Mouse (Mus musculus) embryo, embryonic 11 days (tissue): Measurements from ENCODE around the gene Tmem100.

Source experiments
- DNase-seq: peaks from one replicate; pipeline ENCODE4 v3.0.0-alpha.2; 2015

The Tmem100 gene

DNA sequence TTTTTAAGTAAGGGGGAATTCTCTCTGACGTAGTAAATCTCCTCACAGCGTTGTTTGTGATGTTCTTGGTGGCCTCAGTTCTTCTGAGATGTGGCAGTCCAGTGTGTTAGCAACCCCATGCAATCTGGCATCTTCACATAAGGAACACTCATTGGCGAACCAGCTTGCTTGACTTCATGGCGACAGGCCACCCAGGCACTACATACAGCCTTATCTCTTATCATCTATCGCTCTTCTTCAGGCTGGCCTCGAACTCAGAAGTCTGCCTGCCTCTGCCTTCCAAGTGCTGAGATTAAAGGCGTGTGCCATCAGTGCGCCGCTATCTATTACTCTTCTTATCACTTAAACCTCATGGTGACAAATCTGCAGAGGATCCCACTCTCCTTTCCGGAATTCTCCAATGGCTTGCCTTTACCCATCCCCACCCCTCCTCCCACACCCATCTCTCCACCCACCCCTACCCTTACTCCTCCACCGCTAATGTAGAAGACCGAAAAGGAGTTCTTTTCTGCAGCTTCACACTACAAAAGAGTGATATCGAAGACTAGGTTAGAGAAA, at the start of gene Tmem100:
Gene Tmem100 (plus strand): TSS at position 508 of the 558 bp plus-strand sequence.
- DNase-seq = no peak

- no peak for DNase-seq
Measured at GRCm38 (mm10) chr11:89982918-89983317, 47.2 kb upstream of the Tmem100 start.

GRCm38 (mm10) chr11:89984436-89984835, 45.7 kb upstream of the Tmem100 start:
- DNase-seq = no peak

DNA sequence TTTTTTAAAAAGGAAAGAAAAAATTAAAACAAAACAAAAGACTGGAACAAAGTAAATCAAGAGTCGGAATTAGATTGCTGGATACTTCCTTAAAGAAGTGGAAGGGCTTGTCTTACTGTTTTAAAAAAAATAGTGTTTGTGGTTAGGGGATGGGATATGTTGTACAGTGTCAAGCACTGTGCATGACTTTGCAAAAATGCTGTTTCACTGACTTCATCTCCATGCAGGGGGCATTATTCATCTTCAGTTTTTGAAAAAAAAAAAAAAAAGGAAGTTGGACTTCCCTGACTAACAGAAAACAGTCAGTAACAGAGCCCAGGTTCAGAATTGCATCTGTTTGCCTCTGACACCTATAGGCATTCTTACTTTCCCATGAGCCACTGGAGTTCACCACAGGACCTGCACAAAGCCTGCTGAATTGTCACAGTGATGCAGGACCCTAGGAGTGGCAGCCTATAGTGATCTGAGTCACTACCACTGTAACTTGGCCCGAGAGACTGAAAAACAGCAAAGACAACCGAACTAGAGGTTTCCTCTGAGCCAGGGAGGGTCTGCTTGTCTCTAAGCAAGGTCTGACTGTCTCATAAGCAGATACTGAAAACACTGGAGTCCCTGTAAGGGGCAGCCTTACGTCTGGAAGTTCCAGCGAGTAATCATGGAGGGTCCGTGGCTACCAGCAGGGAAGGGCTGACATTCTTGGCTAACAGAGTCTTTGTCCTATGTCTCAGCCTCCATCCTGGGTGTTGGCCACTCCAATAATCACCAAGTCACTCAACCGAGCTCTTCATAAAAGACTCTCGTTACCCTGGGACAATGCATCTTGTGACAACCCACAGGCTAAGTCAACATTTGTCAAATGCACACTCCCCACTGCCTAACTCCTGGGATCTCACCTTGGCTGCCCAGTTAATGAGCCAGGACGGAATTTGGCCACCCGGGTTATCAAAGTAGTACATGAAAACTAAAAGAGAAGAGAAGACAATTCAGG, 44.7 kb upstream of the Tmem100 start:
- DNase-seq = no peak

GRCm38 (mm10) chr11:89986516-89986915, 43.6 kb upstream of the Tmem100 start:
- no peak for DNase-seq

DNA sequence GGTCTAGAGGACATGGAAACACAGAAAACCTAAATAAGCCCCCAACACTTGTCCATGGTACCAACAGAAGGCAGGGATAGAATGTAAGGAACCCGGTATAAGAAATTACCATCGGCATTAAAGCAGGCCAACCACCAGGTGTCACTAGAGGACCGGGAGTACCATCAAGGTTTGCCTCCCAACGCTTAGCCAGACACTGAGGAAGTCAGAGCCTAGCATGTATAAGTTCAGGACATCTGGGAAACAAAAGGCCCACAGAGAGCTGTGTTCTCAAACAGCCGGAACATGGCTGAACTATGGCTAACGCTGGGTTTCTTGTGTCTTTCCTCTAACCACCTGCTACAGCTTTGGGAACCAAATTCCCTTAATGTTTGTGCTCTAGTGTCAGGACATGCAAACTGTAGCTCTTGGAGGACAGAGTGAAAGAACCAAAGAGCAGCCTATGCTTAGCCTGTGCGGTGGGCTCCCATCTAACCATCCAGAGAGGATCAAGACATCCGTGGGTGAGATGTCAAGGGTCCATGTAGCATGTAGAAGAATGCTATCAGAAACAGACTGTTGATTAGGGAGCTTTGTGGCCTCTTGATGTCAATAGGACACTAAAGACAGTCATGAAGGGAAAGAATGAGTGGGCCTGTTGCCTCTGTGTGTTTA, 41.1 kb upstream of the Tmem100 start:
- DNase-seq = peak; percentile 88

DNA sequence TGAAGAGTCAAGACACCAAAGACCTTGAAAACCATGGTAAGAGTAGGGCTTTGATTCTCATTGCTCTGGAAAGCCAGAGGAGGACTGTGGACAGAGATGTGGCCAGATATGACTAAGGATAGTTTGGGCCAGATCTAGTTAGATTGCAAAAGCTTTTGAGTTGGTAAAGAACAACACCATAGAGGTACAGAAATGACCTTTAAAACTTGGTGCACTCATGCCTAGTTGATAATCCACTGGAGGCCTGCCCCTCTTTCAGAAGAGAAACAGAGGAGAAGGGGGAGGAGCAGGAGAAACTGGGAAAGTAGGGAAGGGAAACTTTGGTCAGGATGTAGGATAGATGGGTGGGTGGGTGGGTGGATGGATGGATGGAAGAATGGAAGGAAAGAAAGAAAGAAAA, 38.5 kb upstream of the Tmem100 start:
- DNase-seq = no peak

DNA sequence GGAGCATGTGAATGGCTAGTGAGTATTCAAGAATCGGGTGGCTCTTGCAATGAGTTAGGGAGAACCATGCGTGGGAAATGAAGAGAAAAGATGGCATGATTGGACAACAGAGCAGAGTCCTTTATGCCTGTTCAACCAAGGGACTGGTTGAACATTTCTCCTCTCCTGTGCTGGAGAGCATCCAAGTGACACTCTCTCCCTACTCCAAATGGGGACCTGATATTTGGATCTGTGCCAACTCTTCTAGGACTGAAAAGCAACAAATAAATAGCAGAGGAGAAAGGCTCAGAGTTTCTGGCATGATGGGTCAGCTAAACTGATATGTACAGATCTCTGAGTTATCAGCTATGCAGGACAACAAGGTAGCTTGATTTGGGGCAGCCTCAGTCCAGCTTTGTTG, 35.4 kb upstream of the Tmem100 start:
- no peak for DNase-seq

DNA sequence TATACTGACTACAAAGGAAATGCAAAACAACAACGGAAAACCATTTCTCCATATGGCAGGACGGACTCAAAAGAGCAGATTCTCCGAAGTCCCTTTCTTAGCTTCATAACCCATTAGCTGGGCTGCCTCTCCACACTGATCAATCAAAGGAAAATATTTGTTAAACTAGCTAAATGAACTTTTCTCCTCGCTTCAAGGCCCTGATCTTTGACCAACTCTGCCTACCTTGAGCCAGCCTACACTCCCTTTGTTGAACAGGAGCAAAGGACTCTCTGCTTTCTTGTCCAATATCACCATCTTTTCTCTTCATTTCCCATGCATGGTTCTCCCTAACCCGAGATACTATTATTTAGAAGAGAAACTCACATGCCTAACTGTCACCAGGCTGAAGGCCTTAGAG, 34.6 kb upstream of the Tmem100 start:
- DNase-seq = no peak

GRCm38 (mm10) chr11:89996406-89996805, 33.7 kb upstream of the Tmem100 start:
- DNase-seq = no peak

DNA sequence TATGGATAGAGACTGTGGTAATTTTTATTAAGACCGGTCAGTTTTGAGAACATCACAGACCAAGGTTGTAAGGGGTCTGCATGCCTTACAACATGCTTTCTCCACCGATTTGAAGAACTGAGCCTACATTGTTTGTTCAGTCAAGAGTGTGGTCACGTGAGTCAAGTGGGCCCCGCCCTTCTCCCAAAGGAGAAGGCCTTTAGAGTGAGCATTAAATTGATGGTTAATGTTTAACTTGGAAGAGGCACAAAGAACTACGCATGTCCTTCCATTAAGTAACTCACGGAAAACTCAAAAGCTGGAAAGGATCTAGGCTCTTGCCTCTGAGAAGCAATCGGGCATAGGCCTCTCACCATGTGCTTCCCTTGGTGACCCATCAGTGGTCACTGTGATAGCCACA, 33.3 kb upstream of the Tmem100 start:
- DNase-seq = no peak

GRCm38 (mm10) chr11:89998996-89999770, 31.0 kb upstream of the Tmem100 start:
- no peak for DNase-seq

- no peak for DNase-seq
Measured at GRCm38 (mm10) chr11:90000666-90001065, 29.5 kb upstream of the Tmem100 start.

DNA sequence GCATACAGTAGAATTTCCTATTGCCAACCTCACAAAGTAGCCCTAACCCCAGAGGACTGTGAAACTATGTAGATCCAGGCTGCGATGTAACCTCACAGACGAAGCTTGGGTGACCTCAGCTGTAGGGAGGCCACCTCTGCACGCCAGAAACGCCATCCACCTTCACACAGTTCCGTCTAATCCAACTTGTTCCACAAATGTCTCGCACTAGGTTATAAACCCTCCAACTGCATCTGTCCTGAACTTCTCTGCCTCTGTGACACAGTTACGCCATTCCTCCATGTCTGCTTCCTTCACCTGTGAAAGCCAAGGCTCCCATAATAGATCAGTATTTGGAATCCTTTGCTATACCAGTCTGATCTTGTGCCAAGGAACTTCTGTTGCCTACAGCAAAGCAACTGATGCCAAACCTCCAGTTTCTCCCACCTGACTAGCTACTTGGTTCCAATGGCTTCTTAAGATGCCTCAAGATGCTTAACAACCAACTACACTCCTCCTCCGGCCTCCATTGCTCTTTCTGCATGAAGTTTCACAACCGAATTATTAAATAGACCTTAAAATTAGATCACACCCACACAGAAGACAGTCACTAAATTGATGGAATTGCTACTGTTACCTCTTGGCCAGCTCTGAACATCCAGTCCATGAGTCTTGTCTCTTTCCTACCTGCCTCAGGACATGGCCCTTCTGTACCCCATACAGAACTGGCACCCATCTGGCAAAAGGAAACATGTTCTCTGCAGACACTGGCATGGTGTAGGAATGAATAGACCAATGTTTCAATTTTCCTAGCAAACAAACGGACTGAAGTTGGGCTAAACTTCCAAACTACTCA, 28.5 kb upstream of the Tmem100 start:
- DNase-seq = no peak

DNA sequence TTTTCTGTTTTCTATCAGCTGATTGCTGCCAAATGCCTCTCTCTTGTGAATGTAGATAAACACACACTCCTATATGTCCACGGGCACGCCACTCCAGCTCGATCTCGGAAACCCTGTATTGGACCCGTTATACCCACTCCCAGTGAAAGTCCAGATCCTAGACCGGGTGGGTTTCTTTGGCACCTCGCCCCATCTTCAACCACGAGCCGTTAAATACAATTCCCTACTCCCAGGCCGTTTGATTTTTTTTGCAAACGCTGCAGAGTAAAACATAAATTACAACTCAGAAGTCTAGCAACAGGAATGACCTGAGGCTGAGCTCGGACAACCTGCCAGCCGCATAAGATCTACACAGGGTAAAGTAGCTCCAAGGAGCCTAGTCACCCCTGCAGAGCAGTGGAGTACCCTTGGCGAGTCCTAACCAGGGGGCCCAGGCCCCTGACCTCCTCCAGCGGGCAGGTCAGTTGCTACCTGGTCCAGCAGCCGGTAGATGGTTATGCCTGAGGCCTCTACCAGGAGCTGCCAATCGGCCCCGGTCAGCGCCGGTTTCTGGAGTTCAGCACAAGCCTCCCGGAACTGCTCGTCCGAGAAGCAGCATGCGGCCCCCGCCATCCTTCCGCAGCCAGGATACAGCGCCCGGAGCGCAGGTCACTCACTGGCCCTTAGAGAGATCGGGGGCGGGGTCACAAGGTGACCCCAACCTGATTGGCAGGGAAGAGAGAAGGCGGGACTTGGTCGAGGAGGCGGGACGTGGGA, 27.7 kb upstream of the Tmem100 start, which contains the start of gene Pctp:
Gene Pctp (minus strand): TSS at position 664 of the 756 bp plus-strand sequence.
- DNase-seq = peak; percentile 93

DNA sequence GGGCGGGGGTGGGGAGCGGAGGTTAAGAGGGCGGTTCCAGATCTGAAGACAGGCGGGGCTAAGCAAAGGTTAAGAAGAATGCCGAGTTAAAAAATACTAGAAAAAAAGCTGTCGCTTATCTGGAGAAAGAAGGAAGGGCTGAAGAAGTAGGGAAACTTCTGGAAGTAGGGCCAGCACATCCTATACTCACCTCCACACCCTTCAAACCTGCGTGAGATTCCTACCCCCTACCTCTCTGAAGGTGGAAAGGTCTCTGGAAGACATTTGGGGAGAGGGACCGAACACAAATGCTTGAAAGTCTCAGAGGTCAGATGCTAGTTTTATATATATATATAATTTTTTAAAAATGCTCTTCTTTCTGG, 27.2 kb upstream of the Tmem100 start:
- no peak for DNase-seq

DNA sequence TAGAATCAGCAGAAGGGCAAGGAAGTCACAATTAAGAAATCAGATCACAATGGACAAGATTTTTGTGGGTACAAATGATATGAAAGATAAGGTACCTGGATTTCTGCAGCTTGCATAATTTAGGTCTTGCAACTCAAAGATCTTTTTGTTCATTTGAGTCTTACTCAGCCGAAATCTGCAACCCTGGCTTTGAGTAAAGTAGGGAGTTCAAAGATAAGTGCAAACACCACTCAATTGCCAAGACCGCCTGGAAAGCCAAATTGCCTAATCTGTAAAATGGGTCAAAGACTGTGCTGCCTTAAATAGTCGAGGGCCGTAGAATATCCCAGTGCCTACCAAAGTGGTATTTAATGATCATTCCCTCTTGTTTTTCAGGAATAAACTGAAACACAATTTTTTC, 26.8 kb upstream of the Tmem100 start:
- DNase-seq = no peak

- no peak for DNase-seq
Measured at GRCm38 (mm10) chr11:90006111-90006510, 24.0 kb upstream of the Tmem100 start.

GRCm38 (mm10) chr11:90007791-90008531, 22.2 kb upstream of the Tmem100 start:
- DNase-seq = no peak

DNA sequence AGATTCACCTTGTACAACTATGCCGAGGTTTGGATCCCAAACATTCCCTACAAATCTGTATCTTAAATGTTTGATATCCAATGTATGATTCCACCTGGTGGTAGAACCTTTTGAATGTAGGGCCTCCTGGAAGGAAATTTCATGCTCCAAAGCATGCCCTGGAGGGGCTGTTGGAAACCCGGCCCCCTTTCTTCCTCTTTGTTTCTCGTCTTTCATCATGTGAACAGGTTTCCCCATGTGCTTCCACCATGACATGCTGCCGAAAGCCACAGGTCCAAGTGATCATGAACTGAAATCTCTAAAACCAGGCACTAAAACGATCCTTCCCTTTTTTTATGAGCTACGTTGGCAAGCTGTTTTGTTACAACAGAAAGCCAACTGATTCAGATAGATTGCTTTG, 16.5 kb upstream of the Tmem100 start:
- DNase-seq = no peak

- DNase-seq = no peak
Measured at GRCm38 (mm10) chr11:90015281-90015680, 14.9 kb upstream of the Tmem100 start.
